Mouse (Mus musculus) liver, embryonic 14.5 days (tissue): Measurements from ENCODE around the gene Cdk19. TPM values are rescaled to one million over a fixed set of nuclear protein-coding genes. Genes with fewer than 3 reads are reported as not detected.
A peak's percentile ranks its signal among the peaks of the same experiment; 100 is the strongest.

Source experiments
- ATAC-seq: fragments of 200-750 bp; cut with Nextera tagmentation; 2 replicates; pipeline ENCODE4 v1.8.0; 2017; ENCODE audit warnings: moderate number of reproducible peaks, mild to moderate bottlenecking, moderate library complexity; ENCODE audit not compliant: insufficient read depth
- DNase-seq, 3 experiments: peaks; one replicate each; pipeline ENCODE4 v3.0.0-alpha.2; 2012 to 2013; ENCODE audit warnings: low read depth in 3 of 3, low spot score in 3 of 3
- H3K27ac ChIP-seq: fragments of 300-500 bp; sonication (generic); 2 replicates; pipeline ENCODE4 v1.5.1; 2014; ENCODE audit warnings: moderate library complexity, mild to moderate bottlenecking, control low read depth, inconsistent platforms
- H3K27me3 ChIP-seq: fragments of 300-500 bp; sonication (generic); 2 replicates; pipeline ENCODE4 v1.6.1; 2014; ENCODE audit warnings: mild to moderate bottlenecking, low read length, moderate library complexity; ENCODE audit not compliant: control insufficient read depth, insufficient read depth
- H3K36me3 ChIP-seq: fragments of 300-500 bp; sonication (generic); replicated peaks from 2 replicates; pipeline ENCODE4 v1.6.1; 2014; ENCODE audit warnings: low read depth; ENCODE audit not compliant: control insufficient read depth, insufficient read depth
- H3K4me1 ChIP-seq, 2 experiments: fragments of 200-500 bp in 1 of 2; fragments of 300-500 bp in 1 of 2; sonication (generic) in 1 of 2; replicated peaks; 2 replicates each; pipeline ENCODE4 v1.6.1; 2012 to 2014; ENCODE audit warnings: antibody characterized with exemption in 1 of 2, inconsistent platforms in 1 of 2, low read length in 1 of 2; ENCODE audit not compliant: control insufficient read depth in 2 of 2, insufficient read depth in 2 of 2
- H3K4me2 ChIP-seq: fragments of 300-500 bp; sonication (generic); 2 replicates; pipeline ENCODE4 v1.6.1; 2014; ENCODE audit warnings: low read depth, mild to moderate bottlenecking, control low read depth, moderate library complexity
- H3K4me3 ChIP-seq, 2 experiments: fragments of 200-500 bp in 1 of 2; fragments of 300-500 bp in 1 of 2; sonication (generic) in 1 of 2; 2 replicates each; pipeline ENCODE4 v1.5.1; 2012 to 2014; ENCODE audit warnings: low read depth in 2 of 2, low read length in 2 of 2, mild to moderate bottlenecking in 2 of 2, control low read depth in 1 of 2, inconsistent platforms in 1 of 2, moderate library complexity in 1 of 2; ENCODE audit not compliant: insufficient read depth in 1 of 2
- H3K9ac ChIP-seq: fragments of 300-500 bp; sonication (generic); replicated peaks from 2 replicates; pipeline ENCODE4 v1.6.1; 2014; ENCODE audit warnings: mild to moderate bottlenecking, control low read depth, moderate library complexity
- H3K9me3 ChIP-seq: fragments of 300-500 bp; sonication (generic); 2 replicates; pipeline ENCODE4 v1.6.1; 2016; ENCODE audit warnings: low read length, mixed read lengths; ENCODE audit not compliant: control insufficient read depth
- CTCF ChIP-seq: IDR thresholded peaks from 2 replicates; pipeline ENCODE4 v1.5.1; 2016; ENCODE audit warnings: antibody characterized with exemption, low read depth, control low read depth
- EP300 ChIP-seq: IDR thresholded peaks from 2 replicates; pipeline ENCODE4 v1.6.1; 2016; ENCODE audit warnings: antibody characterized with exemption, low read depth
- WGBS: fragments of 180-500 bp; shearing (Covaris S2); extraction: QIAGEN DNeasy Blood & Tissue Kit; methylation state at CpG from one replicate; pipeline ENCODE4 v1.1.7; 2014; ENCODE audit not compliant: insufficient replicate concordance; 5-methylcytosine and 5-hydroxymethylcytosine counted together
- polyA plus RNA-seq, 2 experiments: library from polyadenylated mRNA; depleted of rRNA in 1 of 2; stranded (reverse) in 1 of 2; unstranded in 1 of 2; fragments of >200 nt; fragmentation: Nextera tagmentation in 1 of 2; extraction: Ambion mirVana in 1 of 2; gene quantifications; 2 replicates each; pipeline versions ENCODE4 v1.2.1 to v1.2.3; 2012 to 2014

Gene Cdk19
- polyA plus RNA-seq, 2 experiments, result 3.1 TPM

- DNase-seq (no peak), ATAC-seq (no peak)
- WGBS, result 82% methylated on average over 1 of the region's 1 CpGs
- Histone ChIP-seq H3K4me1 (peaks cover 0 to 4% of the 10 kb centered on the region in 2 experiments; a peak in 2 of 4 replicates), H3K9me3 (no peaks in the 10 kb centered on the region), H3K4me3 (no peak overlapping the region), H3K27ac (no peak overlapping the region), H3K4me2 (no peak overlapping the region), H3K36me3 (no peaks in the 10 kb centered on the region), H3K9ac (no peak overlapping the region), H3K27me3 (no peaks in the 10 kb centered on the region)
- TF ChIP-seq CTCF, result no peak
- TF ChIP-seq EP300, result no peak
Observed at GRCm38 (mm10) chr10:40368516-40368915, 29.2 kb downstream of the Cdk19 start.

- H3K4me2 ChIP-seq, result no peak overlapping the region
- DNase-seq (no peak), ATAC-seq (no peak)
- H3K4me3 ChIP-seq, result no peak overlapping the region
- no peak overlapping the region for H3K9ac ChIP-seq
- TF ChIP-seq CTCF, result peak; percentile 30
- no peak for TF ChIP-seq EP300
- H3K27ac ChIP-seq, result no peak overlapping the region
- H3K9me3 ChIP-seq, result no peaks in the 10 kb centered on the region
- H3K4me1 ChIP-seq, result peaks cover 0 to 4% of the 10 kb centered on the region in 2 experiments; a peak in 2 of 4 replicates
- H3K27me3 ChIP-seq, result no peaks in the 10 kb centered on the region
- H3K36me3 ChIP-seq, result no peaks in the 10 kb centered on the region
Observed at GRCm38 (mm10) chr10:40370156-40370555, 30.8 kb downstream of the Cdk19 start.

- H3K9ac ChIP-seq, result no peak overlapping the region
- TF ChIP-seq EP300 (no peak), CTCF (no peak)
- H3K27ac ChIP-seq, result no peak overlapping the region
- no peak overlapping the region for H3K4me2 ChIP-seq
- H3K4me1 ChIP-seq, result peaks cover 0 to 4% of the 10 kb centered on the region in 2 experiments; a peak in 2 of 4 replicates
- no peak overlapping the region for H3K4me3 ChIP-seq
- H3K9me3 ChIP-seq, result no peaks in the 10 kb centered on the region
- no peak for DNase-seq
- no peaks in the 10 kb centered on the region for H3K36me3 ChIP-seq
- no peak for ATAC-seq
- WGBS, result 68% methylated on average over 8 of the region's 8 CpGs
- H3K27me3 ChIP-seq, result no peaks in the 10 kb centered on the region
Observed at GRCm38 (mm10) chr10:40371184-40371913, 32.0 kb downstream of the Cdk19 start.

- Histone ChIP-seq H3K4me2 (no peak overlapping the region), H3K27ac (no peak overlapping the region), H3K36me3 (no peaks in the 10 kb centered on the region), H3K9ac (no peak overlapping the region), H3K4me1 (peaks cover 0 to 4% of the 10 kb centered on the region in 2 experiments; a peak in 2 of 4 replicates), H3K4me3 (no peak overlapping the region), H3K9me3 (no peaks in the 10 kb centered on the region), H3K27me3 (no peaks in the 10 kb centered on the region)
- DNase-seq (peak in 1 of 3 experiments; percentile 10), ATAC-seq (no peak)
- 59% methylated on average over 11 of the region's 11 CpGs for WGBS
- TF ChIP-seq CTCF (no peak), EP300 (no peak)
Observed at GRCm38 (mm10) chr10:40371914-40372675, 32.7 kb downstream of the Cdk19 start.

- Histone ChIP-seq H3K36me3 (no peaks in the 10 kb centered on the region), H3K4me1 (peaks cover 0 to 4% of the 10 kb centered on the region in 2 experiments; a peak in 1 of 4 replicates), H3K9ac (no peak overlapping the region), H3K27ac (no peak overlapping the region), H3K4me2 (no peak overlapping the region), H3K4me3 (no peak overlapping the region), H3K9me3 (no peaks in the 10 kb centered on the region), H3K27me3 (no peaks in the 10 kb centered on the region)
- DNase-seq (no peak), ATAC-seq (no peak)
- 59% methylated on average over 5 of the region's 5 CpGs for WGBS
- TF ChIP-seq EP300 (no peak), CTCF (no peak)
Observed at GRCm38 (mm10) chr10:40373749-40374148, 34.4 kb downstream of the Cdk19 start.
